Mouse (Mus musculus) liver, adult 2 months (tissue): ENCODE data around the gene Ipmk. TPM values are rescaled to one million over a fixed set of nuclear protein-coding genes. Genes with fewer than 3 reads are reported as not detected.

Experiments
- DNase-seq: peaks from one replicate; pipeline ENCODE4 v3.0.0-alpha.2; 2011; ENCODE audit warnings: low read depth, low spot score; ENCODE audit errors: extremely low read depth
- H3K27ac ChIP-seq: fragments of 200-500 bp; replicated peaks from 2 replicates; pipeline ENCODE4 v1.5.1; 2012; ENCODE audit warnings: low read depth, mild to moderate bottlenecking, control low read depth, inconsistent platforms, low read length; ENCODE audit not compliant: insufficient read depth
- H3K27me3 ChIP-seq: fragments of 200-500 bp; 2 replicates; pipeline ENCODE4 v1.6.1; 2012; ENCODE audit warnings: mild to moderate bottlenecking, moderate library complexity, low read length, inconsistent platforms; ENCODE audit not compliant: control insufficient read depth, insufficient read depth
- H3K36me3 ChIP-seq: fragments of 200-500 bp; 2 replicates; pipeline ENCODE4 v1.6.1; 2012; ENCODE audit warnings: low read length, inconsistent platforms; ENCODE audit not compliant: control insufficient read depth, insufficient read depth
- H3K4me1 ChIP-seq: fragments of 200-500 bp; 2 replicates; pipeline ENCODE4 v1.6.1; 2011; ENCODE audit warnings: low read length; ENCODE audit not compliant: control insufficient read depth, insufficient read depth
- H3K4me3 ChIP-seq: fragments of 200-500 bp; 2 replicates; pipeline ENCODE4 v1.5.1; 2011; ENCODE audit warnings: low read depth, mild to moderate bottlenecking, control low read depth, low read length, moderate library complexity; ENCODE audit not compliant: insufficient read depth
- H3K79me2 ChIP-seq: fragments of 200-500 bp; 2 replicates; pipeline ENCODE4 v1.6.1; 2012; ENCODE audit warnings: inconsistent platforms, mild to moderate bottlenecking, low read length, moderate library complexity; ENCODE audit not compliant: control insufficient read depth, insufficient read depth
- H3K9ac ChIP-seq: fragments of 200-500 bp; 2 replicates; pipeline ENCODE4 v1.6.1; 2012; ENCODE audit warnings: low read depth, mild to moderate bottlenecking, control low read depth, inconsistent platforms, low read length
- CTCF ChIP-seq: fragments of 200-500 bp; IDR thresholded peaks from 2 replicates; pipeline ENCODE4 v1.5.1; 2011; ENCODE audit warnings: low read depth, low read length, control low read depth
- POLR2A ChIP-seq: fragments of 200-500 bp; IDR thresholded peaks from 2 replicates; pipeline ENCODE4 v1.6.1; 2011; ENCODE audit warnings: low read length, control low read depth; ENCODE audit not compliant: insufficient read depth; ENCODE audit errors: extremely low read depth
- whole genome bisulfite sequencing: fragments of 180-500 bp; shearing (Covaris S2); methylation state at CpG from one replicate; pipeline ENCODE4 v1.1.7; 2018; 5-methylcytosine and 5-hydroxymethylcytosine counted together
- polyA plus RNA-seq: library from polyadenylated mRNA; depleted of rRNA; stranded (reverse); fragments of >200 nt; gene quantifications from 2 replicates; pipeline ENCODE4 v1.2.3, GENCODE M21; 2012
- total RNA-seq: library from RNA; depleted of rRNA; stranded (reverse); fragments of >200 nt; gene quantifications from 2 replicates; pipeline ENCODE4 v1.2.3, GENCODE M21; 2014

Gene Ipmk
- total and polyA plus RNA-seq, 2 experiments, result 11.6 to 46.2 TPM

- Histone ChIP-seq H3K4me3 (peak overlapping the region; percentile 93; the same call in 1 of the 2 replicates), H3K27me3 (no peaks in the 10 kb centered on the region), H3K4me1 (peaks cover 19% of the 10 kb centered on the region), H3K27ac (peak overlapping the region; percentile 82), H3K36me3 (peaks cover 6% of the 10 kb centered on the region), H3K9ac (peak overlapping the region; percentile 5; the same call in 1 of the 2 replicates), H3K79me2 (peaks cover 43% of the 10 kb centered on the region)
- no peak for TF ChIP-seq CTCF
- no peak for TF ChIP-seq POLR2A
- 65% methylated on average over 1 of the region's 1 CpGs for WGBS
- no peak for DNase-seq
Observed at GRCm38 (mm10) chr10:71349290-71349689, 1.7 kb downstream of the Ipmk start.

- no peak overlapping the region for H3K4me3 ChIP-seq
- TF ChIP-seq CTCF (no peak), POLR2A (no peak)
- 97% methylated on average over 7 of the region's 7 CpGs for WGBS
Observed at GRCm38 (mm10) chr10:71351301-71351700, 3.7 kb downstream of the Ipmk start.

GRCm38 (mm10) chr10:71353850-71354249 is 6.3 kb downstream of the Ipmk start:
- Histone ChIP-seq H3K27ac (no peak overlapping the region), H3K79me2 (peaks cover 66% of the 10 kb centered on the region), H3K36me3 (peaks cover 7% of the 10 kb centered on the region), H3K9ac (no peak overlapping the region), H3K27me3 (no peaks in the 10 kb centered on the region), H3K4me3 (no peak overlapping the region), H3K4me1 (peaks cover 15% of the 10 kb centered on the region)
- 75% methylated on average over 9 of the region's 9 CpGs for WGBS
- TF ChIP-seq POLR2A (no peak), CTCF (no peak)
- no peak for DNase-seq

More at GRCm38 (mm10) chr10:71351301-71351700, 3.7 kb downstream of the Ipmk start:
- DNase-seq, result no peak
- Histone ChIP-seq H3K27ac (no peak overlapping the region), H3K27me3 (no peaks in the 10 kb centered on the region), H3K9ac (no peak overlapping the region), H3K79me2 (peaks cover 57% of the 10 kb centered on the region), H3K4me1 (peaks cover 17% of the 10 kb centered on the region), H3K36me3 (peaks cover 7% of the 10 kb centered on the region)

GRCm38 (mm10) chr10:71354947-71355346 is 7.4 kb downstream of the Ipmk start:
- Histone ChIP-seq H3K27me3 (no peaks in the 10 kb centered on the region), H3K36me3 (peaks cover 7% of the 10 kb centered on the region), H3K4me1 (peaks cover 8% of the 10 kb centered on the region; the same call in 1 of the 2 replicates), H3K27ac (no peak overlapping the region), H3K4me3 (no peak overlapping the region), H3K9ac (no peak overlapping the region), H3K79me2 (peaks cover 74% of the 10 kb centered on the region)
- TF ChIP-seq CTCF (no peak), POLR2A (no peak)
- DNase-seq, result no peak
- WGBS, result 89% methylated on average over 12 of the region's 12 CpGs

- Histone ChIP-seq H3K79me2 (peaks cover 45% of the 10 kb centered on the region), H3K9ac (no peak overlapping the region), H3K4me1 (0 out of 2 replicates have a peak, but pooled peaks cover 5% of the 10 kb centered on the region), H3K4me3 (no peak overlapping the region), H3K27me3 (no peaks in the 10 kb centered on the region), H3K27ac (no peak overlapping the region), H3K36me3 (peaks cover 4% of the 10 kb centered on the region; the same call in 1 of the 2 replicates)
- no peak for TF ChIP-seq POLR2A
- no peak for TF ChIP-seq CTCF
- WGBS, result 91% methylated on average over 7 of the region's 7 CpGs
- DNase-seq, result no peak
Observed at GRCm38 (mm10) chr10:71361044-71361443, 13.5 kb downstream of the Ipmk start.

- H3K4me3 ChIP-seq, result no peak overlapping the region
- H3K36me3 ChIP-seq, result peaks cover 4% of the 10 kb centered on the region; the same call in 1 of the 2 replicates
- H3K27me3 ChIP-seq, result no peaks in the 10 kb centered on the region
- peak; percentile 60 for DNase-seq
- peaks cover 38% of the 10 kb centered on the region for H3K79me2 ChIP-seq
- TF ChIP-seq POLR2A, result no peak
- no peak for TF ChIP-seq CTCF
- peak overlapping the region; percentile 19 for H3K27ac ChIP-seq
- 57% methylated on average over 18 of the region's 18 CpGs for WGBS
- H3K9ac ChIP-seq, result no peak overlapping the region
- H3K4me1 ChIP-seq, result peaks cover 6% of the 10 kb centered on the region; the same call in 1 of the 2 replicates
Observed at GRCm38 (mm10) chr10:71361836-71362562, 14.4 kb downstream of the Ipmk start.
